Mouse (Mus musculus) right cerebral cortex, adult 18-20 months (tissue): ENCODE data around the gene Rnf224.

Source experiments
- DNase-seq: peaks from one replicate; pipeline ENCODE4 v3.0.0; 2022; ENCODE audit warnings: mixed read lengths

Rnf224 gene

GRCm38 (mm10) chr2:25194006-25194405 is 42.6 kb downstream of the Rnf224 start:
- DNase-seq = no peak

- peak; percentile 82 for DNase-seq
These were observed 43.2 kb downstream of the Rnf224 start for GRCm38 (mm10) chr2:25193330-25193770.

- DNase-seq = no peak
These were observed 48.7 kb downstream of the Rnf224 start for GRCm38 (mm10) chr2:25187841-25188240.

- no peak for DNase-seq
These were observed 50.0 kb downstream of the Rnf224 start for GRCm38 (mm10) chr2:25186575-25186930.

- no peak for DNase-seq
These were observed 50.7 kb downstream of the Rnf224 start for GRCm38 (mm10) chr2:25185625-25186574.

GRCm38 (mm10) chr2:25184496-25184895 is 52.1 kb downstream of the Rnf224 start:
- DNase-seq = no peak
